Comparison of ENCODE assay signal across 30 mouse cellular contexts in the genomic region with DNA sequence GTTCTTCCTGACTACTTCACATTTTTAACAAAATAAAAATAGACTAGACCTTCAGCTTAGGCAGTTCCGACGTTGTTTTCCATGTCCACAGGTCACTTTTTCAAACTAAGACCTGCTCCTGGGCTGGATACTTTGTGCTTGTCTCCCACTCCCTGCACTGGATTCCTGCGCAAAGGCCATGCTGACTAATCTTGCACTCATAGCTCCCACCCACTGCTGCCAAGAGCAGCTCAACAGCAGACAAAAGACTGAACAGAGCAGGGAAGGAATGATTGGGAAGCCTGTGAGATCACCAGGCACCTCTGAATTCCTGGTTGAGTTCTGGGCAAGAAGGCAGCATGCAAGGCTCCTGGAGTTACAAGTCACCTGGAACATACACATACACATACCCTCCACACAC. TPM values are rescaled to one million over a fixed set of nuclear protein-coding genes. Genes with fewer than 3 reads are reported as not detected.
DNase-seq lines count a peak whose midpoint lies in the region; ATAC-seq and TF ChIP-seq lines count a peak whose summit lies in the region.
"Had no signal": no experiment of that assay in that cellular context is flagged by ENCODE, and none has a peak within 500 bp of the region (broad histone marks: within the 10 kb centered on the region; RNA-seq: fewer than 3 reads in every experiment).

No protein-coding gene starts in this region.

- peak; percentile 67 for ATAC-seq in stomach, postnatal 0 days (ENCODE audit: low FRiP score, low TSS enrichment)
- no peak for ATAC-seq in liver, embryonic 12.5 days
- ATAC-seq: activated CD4-positive, CD25-positive, alpha-beta regulatory T cell, adult 4 months; forebrain, embryonic 16.5 days; inflammation-experienced regulatory T-cells, adult 6 months had no signal

- no peak overlapping the region for H3K27ac ChIP-seq in stomach, postnatal 0 days (replicated peaks)
- no peak overlapping the region for H3K27ac ChIP-seq in kidney, adult 2 months (ENCODE audit: insufficient read depth, low read depth, low read length)
- no peak overlapping the region for H3K27ac ChIP-seq in liver, embryonic 12.5 days
- H3K27ac ChIP-seq: forebrain, embryonic 10.5 days; heart, adult 2 months; heart, embryonic 13.5 days; hindbrain, embryonic 10.5 days; hindbrain, embryonic 15.5 days; kidney, embryonic 15.5 days; limb, embryonic 12.5 days; lung, embryonic 15.5 days; neural tube, embryonic 12.5 days had no signal

- H3K9me3 ChIP-seq in stomach, postnatal 0 days (ENCODE audit: control insufficient read depth, low read length): no peaks in the 10 kb centered on the region
- peaks cover 10% of the 10 kb centered on the region for H3K9me3 ChIP-seq in liver, embryonic 12.5 days (replicated peaks)
- H3K9me3 ChIP-seq: heart, embryonic 13.5 days; kidney, embryonic 15.5 days; lung, embryonic 15.5 days had no signal

- no peaks in the 10 kb centered on the region for H3K27me3 ChIP-seq in stomach, postnatal 0 days (ENCODE audit: control insufficient read depth, insufficient read depth, low read length)
- no peaks in the 10 kb centered on the region; the same call in 1 of the 2 replicates for H3K27me3 ChIP-seq in kidney, adult 2 months (replicated peaks; ENCODE audit: control insufficient read depth, insufficient read depth, low read length)
- no peaks in the 10 kb centered on the region for H3K27me3 ChIP-seq in liver, embryonic 12.5 days (replicated peaks)
- H3K27me3 ChIP-seq: heart, embryonic 13.5 days; hindbrain, embryonic 15.5 days; lung, embryonic 15.5 days; neural tube, embryonic 12.5 days had no signal

- TF ChIP-seq CTCF in stomach, postnatal 0 days (IDR thresholded peaks at IDR 0.05; ENCODE audit: low read depth): no peak
- TF ChIP-seq CTCF in kidney, adult 2 months (conservative IDR thresholded peaks at IDR 0.05; ENCODE audit: insufficient read depth, insufficient read length, low read depth, low read length): no peak

- H3K4me1 ChIP-seq in stomach, postnatal 0 days (replicated peaks; ENCODE audit: control insufficient read depth, insufficient read depth): no peaks in the 10 kb centered on the region
- no peaks in the 10 kb centered on the region for H3K4me1 ChIP-seq in kidney, adult 2 months (ENCODE audit: control insufficient read depth, insufficient read depth, low read length)
- H3K4me1 ChIP-seq in liver, embryonic 12.5 days: peaks cover 44% of the 10 kb centered on the region

- peak; percentile 79 for DNase-seq in adrenal gland, adult 2 months
- DNase-seq in adrenal gland, adult 8-10 months: no peak
- peak; percentile 30 for DNase-seq in R1 (ENCODE audit: low read depth, low spot score)
- DNase-seq in adrenal gland, postnatal 36 days: peak; percentile 48 to 67
- no peak for DNase-seq in stomach, postnatal 0 days (ENCODE audit: low spot score)
- no peak for DNase-seq in kidney, adult 2 months
- DNase-seq: cerebellum, adult 8-10 months; cerebellum, postnatal 36 days; heart, adult 2 months; heart, postnatal 10 days; kidney, adult 11 months; kidney, postnatal 25 days; lung, postnatal 36 days; right cerebral cortex, postnatal 4 days; thymus, adult 2 months; thymus, postnatal 4 days had no signal

- TF ChIP-seq POLR2A in kidney, adult 2 months (IDR thresholded peaks at IDR 0.05; ENCODE audit: low read depth, low read length): no peak

- H3K4me2 ChIP-seq in stomach, postnatal 0 days (replicated peaks; ENCODE audit: low read depth): no peak overlapping the region
- H3K4me2 ChIP-seq in liver, embryonic 12.5 days: no peak overlapping the region
- H3K4me2 ChIP-seq: heart, embryonic 13.5 days; hindbrain, embryonic 15.5 days; kidney, embryonic 15.5 days; limb, embryonic 12.5 days; lung, embryonic 15.5 days; midbrain, embryonic 11.5 days; neural tube, embryonic 12.5 days had no signal

- H3K4me3 ChIP-seq in stomach, postnatal 0 days (ENCODE audit: low read depth, low read length): no peak overlapping the region
- H3K4me3 ChIP-seq in kidney, adult 2 months (ENCODE audit: insufficient read depth, low read depth, low read length): no peak overlapping the region
- no peak overlapping the region for H3K4me3 ChIP-seq in liver, embryonic 12.5 days
- H3K4me3 ChIP-seq: forebrain, embryonic 10.5 days; heart, adult 2 months; heart, embryonic 13.5 days; hindbrain, embryonic 10.5 days; hindbrain, embryonic 15.5 days; kidney, embryonic 15.5 days; limb, embryonic 12.5 days; lung, embryonic 15.5 days; myocyte; neural tube, embryonic 12.5 days had no signal

- H3K9ac ChIP-seq in stomach, postnatal 0 days (ENCODE audit: low read length): no peak overlapping the region
- H3K9ac ChIP-seq in liver, embryonic 12.5 days: no peak overlapping the region
- H3K9ac ChIP-seq: heart, embryonic 13.5 days; hindbrain, embryonic 15.5 days; kidney, embryonic 15.5 days; limb, embryonic 12.5 days; lung, embryonic 15.5 days; neural tube, embryonic 12.5 days had no signal

- H3K36me3 ChIP-seq in stomach, postnatal 0 days (ENCODE audit: control insufficient read depth, insufficient read depth, low read length): no peaks in the 10 kb centered on the region
- no peaks in the 10 kb centered on the region for H3K36me3 ChIP-seq in kidney, adult 2 months (ENCODE audit: control insufficient read depth, insufficient read depth, low read length)
- no peaks in the 10 kb centered on the region for H3K36me3 ChIP-seq in liver, embryonic 12.5 days
- H3K36me3 ChIP-seq: forebrain, embryonic 10.5 days; heart, embryonic 13.5 days; hindbrain, embryonic 10.5 days; hindbrain, embryonic 15.5 days; kidney, embryonic 15.5 days; limb, embryonic 12.5 days; lung, embryonic 15.5 days; neural tube, embryonic 12.5 days had no signal

- no peak for TF ChIP-seq EP300 in stomach, postnatal 0 days (optimal IDR thresholded peaks at IDR 0.05)

- 84% methylated on average over 3 of the region's 3 CpGs for WGBS in stomach, postnatal 0 days
- 80% methylated on average over 3 of the region's 3 CpGs for WGBS in kidney, adult 2 months
- 80% methylated on average over 3 of the region's 3 CpGs for WGBS in liver, embryonic 12.5 days (ENCODE audit: insufficient replicate concordance)

RNA-seq across cellular contexts. Expression of gene Iqsec1, which starts 8.5 kb away (rescaled TPM):
- total RNA-seq in adrenal gland, adult 2 months (2021): 100 to 1,000 TPM; 101 to 123 TPM
- 168 and 171 TPM in 2 replicates for polyA plus RNA-seq in adrenal gland, adult 2 months (2012; rRNA removed)
- total RNA-seq in adrenal gland, adult 8-10 months (2022): 100 to 1,000 TPM; 110 to 149 (median 131) TPM
- 100 to 1,000 TPM in 1 of 2 experiments, 10 to 100 TPM in 1; 96.2 to 114 TPM for total RNA-seq in adrenal gland, postnatal 36 days (2021)
- 4.8 and 5.1 TPM in 2 replicates for polyA plus RNA-seq in stomach, postnatal 0 days (2015; fragmentation: Nextera tagmentation; extraction: Ambion mirVana)
- 149 and 162 TPM in 2 replicates for polyA plus RNA-seq in kidney, adult 2 months (2012; rRNA removed)
- polyA plus RNA-seq in liver, embryonic 12.5 days (2016; fragmentation: Nextera tagmentation; extraction: Ambion mirVana): 3.9 and 4.4 TPM in 2 replicates

Comparison
In these comparisons a context has a peak if more than half of its experiments do, and no peak if none do; other contexts are left out.
1. DNase-seq: peak in adrenal gland, adult 2 months (single experiment), R1 (single experiment) and adrenal gland, postnatal 36 days (2 of 2); none in adrenal gland, adult 8-10 months (single experiment), stomach, postnatal 0 days (single experiment) and kidney, adult 2 months (single experiment).
2. RNA of gene Iqsec1, which starts 8.5 kb away (polyA plus RNA-seq): 168 to 171 TPM in adrenal gland, adult 2 months and 149 to 162 TPM in kidney, adult 2 months; 4.8 to 5.1 TPM in stomach, postnatal 0 days and 3.9 to 4.4 TPM in liver, embryonic 12.5 days; every median in the first group is over 10 times any median in the second.